Mouse (Mus musculus) adrenal gland, postnatal 25 days (tissue): Measurements from ENCODE around the gene Shf. TPM values are rescaled to one million over a fixed set of nuclear protein-coding genes. Genes with fewer than 3 reads are reported as not detected.

Experiments used
- DNase-seq: peaks from one replicate; pipeline ENCODE4 v3.0.0; 2021; ENCODE audit warnings: mixed read lengths
- total RNA-seq: library from RNA; stranded (reverse); gene quantifications from 2 replicates; pipeline ENCODE4 v1.2.3, GENCODE M21; 2021

Shf gene
- total RNA-seq, 1 experiment from 2014 or later, result 11.4 TPM

DNA sequence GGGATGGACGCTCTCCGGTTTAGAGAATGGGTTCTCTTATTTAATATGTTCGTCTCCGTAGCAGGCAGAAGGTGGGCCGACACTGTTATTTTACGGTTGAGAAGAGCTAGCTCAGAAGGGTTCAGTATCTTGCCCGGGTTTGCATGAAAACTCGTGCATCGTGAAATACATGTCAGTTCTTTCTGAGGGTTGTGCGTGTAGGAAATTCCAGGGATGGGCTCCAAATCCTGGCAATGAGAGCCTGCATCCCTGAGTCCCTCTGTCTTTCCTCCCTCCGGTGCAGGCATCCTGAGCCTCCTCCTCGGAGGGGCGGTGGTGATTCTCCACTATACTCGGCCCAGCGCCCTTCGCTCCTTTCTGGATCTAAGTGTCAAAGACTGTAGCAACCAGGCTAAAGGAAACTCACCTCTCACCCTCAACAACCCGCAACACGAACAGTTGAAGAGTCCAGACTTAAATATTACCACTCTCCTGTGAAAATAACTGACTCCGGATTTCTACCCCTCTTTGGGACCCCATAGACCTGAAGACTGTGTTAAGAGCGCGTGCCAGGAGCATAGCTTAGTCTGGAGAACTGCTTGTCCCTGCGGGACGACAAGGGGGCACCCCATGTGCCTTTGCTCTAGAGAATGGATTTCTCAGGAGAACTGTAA is 66.9 kb downstream of the Shf start:
- DNase-seq, result no peak

DNA sequence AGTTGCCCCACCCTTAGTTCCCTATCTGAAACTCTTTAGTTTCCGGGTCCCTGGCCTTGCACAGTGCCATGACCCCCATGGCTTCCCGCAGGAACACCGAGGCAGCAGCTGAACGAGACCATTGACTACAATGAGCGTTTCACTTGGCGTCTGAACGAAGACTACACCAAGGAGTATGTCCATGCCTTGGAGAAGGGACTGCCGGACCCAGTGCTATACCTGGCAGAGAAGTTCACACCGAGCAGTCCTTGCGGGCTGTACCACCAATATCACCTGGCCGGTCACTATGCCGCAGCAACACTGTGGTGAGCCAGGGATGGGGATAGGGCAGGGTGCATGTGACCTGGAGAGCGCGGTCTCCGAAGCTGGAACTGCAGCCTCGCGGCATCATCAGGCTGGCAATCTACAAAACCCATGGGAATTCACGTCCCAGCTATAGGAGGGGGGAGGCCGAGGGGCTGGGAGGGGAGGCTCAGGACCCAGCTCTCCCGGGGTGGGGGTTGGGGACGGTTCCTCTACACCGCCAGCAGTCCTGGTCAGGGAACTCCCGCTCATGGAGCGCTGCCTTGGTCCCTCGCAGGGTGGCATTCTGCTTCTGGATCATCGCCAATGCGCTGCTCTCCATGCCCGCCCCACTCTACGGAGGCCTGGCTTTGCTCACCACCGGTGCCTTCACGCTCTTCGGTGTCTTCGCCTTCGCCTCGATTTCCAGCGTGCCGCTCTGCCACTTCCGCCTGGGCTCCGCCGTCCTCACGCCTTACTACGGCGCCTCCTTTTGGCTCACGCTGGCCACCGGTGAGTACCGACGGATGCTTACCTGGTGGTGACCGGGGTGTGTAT is 67.7 kb downstream of the Shf start:
- peak; percentile 47 for DNase-seq

DNA sequence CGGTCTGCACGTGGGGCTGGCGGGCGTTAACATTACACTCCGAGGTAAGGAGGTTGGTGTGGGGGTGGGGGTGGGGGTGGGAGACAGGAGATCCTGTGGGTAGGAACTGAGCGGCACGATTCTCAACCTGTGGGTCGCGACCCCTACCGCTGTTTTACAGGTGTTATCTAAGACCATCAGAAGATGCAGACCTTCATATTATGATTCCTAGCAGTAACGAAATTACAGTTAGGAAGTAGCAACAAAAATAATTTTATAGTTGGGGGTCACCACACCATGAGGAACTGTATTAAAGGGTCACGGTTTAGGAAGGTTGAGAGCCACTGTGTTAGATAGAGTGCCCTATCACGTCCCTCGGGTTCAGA is 68.3 kb downstream of the Shf start:
- no peak for DNase-seq

DNA sequence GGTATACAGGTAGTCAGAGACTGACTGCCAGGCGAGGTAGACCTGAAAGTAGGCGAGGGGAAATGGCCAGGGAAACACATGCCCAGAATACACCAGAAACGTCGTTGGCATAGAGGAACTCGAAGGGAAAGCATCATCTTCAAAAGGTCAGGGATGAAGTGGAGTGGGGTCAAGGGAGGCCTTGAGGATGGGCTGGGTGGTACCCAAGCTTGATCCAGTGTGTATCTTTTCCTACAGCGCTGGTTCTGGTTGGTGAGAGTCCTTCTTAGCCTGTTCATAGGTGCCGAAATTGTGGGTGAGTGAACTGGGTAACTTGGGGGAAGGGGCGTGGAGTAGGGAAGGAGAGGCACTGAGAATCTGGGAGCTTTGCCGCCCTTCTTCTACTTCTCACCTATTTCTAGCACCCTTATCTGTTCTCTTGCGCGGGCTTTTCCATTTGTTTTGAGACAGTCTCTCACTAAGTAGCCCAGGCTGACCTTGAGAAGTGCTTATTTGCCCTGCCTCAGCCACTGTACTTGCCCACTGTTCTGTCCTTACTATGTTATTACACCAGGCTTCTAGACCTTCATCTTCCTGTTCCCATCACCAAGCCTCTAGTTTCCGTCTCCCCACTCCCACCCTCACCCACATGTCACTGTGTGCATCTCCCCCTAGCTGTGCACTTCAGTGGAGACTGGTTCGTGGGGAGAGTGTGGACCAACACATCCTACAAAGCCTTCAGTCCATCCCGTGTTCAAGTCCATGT is 68.9 kb downstream of the Shf start:
- no peak for DNase-seq

Other genes starting within 250 kb of the Shf start
- 468 and 486 TPM in 2 replicates for gene B2m, start 221.5 kb downstream of the Shf start, total RNA-seq
- gene Trim69, start 208.5 kb downstream of the Shf start, total RNA-seq, result not detected in 2 replicates
- gene Patl2, start 183.0 kb downstream of the Shf start, total RNA-seq, result not detected in 2 replicates
- gene Terb2, start 182.9 kb downstream of the Shf start, total RNA-seq, result not detected in 2 replicates
- 64.9 and 71.6 TPM in 2 replicates for gene Sord, start 134.4 kb downstream of the Shf start, total RNA-seq
- gene Duox2, start 70.7 kb downstream of the Shf start, total RNA-seq, result 0.19 TPM in 1 of 2 replicates, not detected in the other
- gene Duoxa2, start 70.3 kb downstream of the Shf start, total RNA-seq, result not detected in 2 replicates
- not detected in 2 replicates for gene Duoxa1, start 55.4 kb downstream of the Shf start, total RNA-seq
- gene Duox1, start 53.5 kb downstream of the Shf start, total RNA-seq, result not detected in 2 replicates
- gene Slc28a2, start 57.3 kb upstream of the Shf start, total RNA-seq, result 1.4 and 2.0 TPM in 2 replicates
- 0.18 TPM in 1 of 2 replicates, not detected in the other for gene Gm14085, start 115.8 kb upstream of the Shf start, total RNA-seq
- gene Gatm, start 242.1 kb upstream of the Shf start, total RNA-seq, result 2.0 and 5.0 TPM in 2 replicates